Mouse (Mus musculus) hindbrain, embryonic 11.5 days (tissue): ENCODE data around the gene Amz2. TPM values are rescaled to one million over a fixed set of nuclear protein-coding genes. Genes with fewer than 3 reads are reported as not detected.
A peak's percentile ranks its signal among the peaks of the same experiment; 100 is the strongest.

Experiments used
- ATAC-seq: fragments of 200-750 bp; cut with Nextera tagmentation; 2 replicates; pipeline ENCODE4 v1.8.0; 2017; ENCODE audit warnings: mild to moderate bottlenecking, moderate TSS enrichment, moderate library complexity; ENCODE audit not compliant: low FRiP score
- DNase-seq: peaks from one replicate; pipeline ENCODE4 v3.0.0-alpha.2; 2015; ENCODE audit warnings: low spot score
- H3K27ac ChIP-seq: fragments of 300-500 bp; sonication (generic); 2 replicates; pipeline ENCODE4 v1.5.1; 2014; ENCODE audit warnings: mild to moderate bottlenecking, low read depth, low read length
- H3K27me3 ChIP-seq: fragments of 300-500 bp; sonication (generic); 2 replicates; pipeline ENCODE4 v1.6.1; 2014; ENCODE audit warnings: mild to moderate bottlenecking, low read length, moderate library complexity, mixed read lengths; ENCODE audit not compliant: control insufficient read depth, insufficient read depth
- H3K36me3 ChIP-seq: fragments of 300-500 bp; sonication (generic); 2 replicates; pipeline ENCODE4 v1.6.1; 2014; ENCODE audit warnings: mild to moderate bottlenecking, low read length, moderate library complexity, mixed read lengths; ENCODE audit not compliant: control insufficient read depth, insufficient read depth
- H3K4me1 ChIP-seq: fragments of 300-500 bp; sonication (generic); replicated peaks from 2 replicates; pipeline ENCODE4 v1.6.1; 2014; ENCODE audit warnings: low read length, mixed read lengths; ENCODE audit not compliant: control insufficient read depth, insufficient read depth
- H3K4me2 ChIP-seq: fragments of 300-500 bp; sonication (generic); replicated peaks from 2 replicates; pipeline ENCODE4 v1.6.1; 2014; ENCODE audit warnings: mild to moderate bottlenecking, low read depth, low read length
- H3K4me3 ChIP-seq: fragments of 300-500 bp; sonication (generic); 2 replicates; pipeline ENCODE4 v1.5.1; 2014; ENCODE audit warnings: low read depth, low read length
- H3K9ac ChIP-seq: fragments of 300-500 bp; sonication (generic); 2 replicates; pipeline ENCODE4 v1.6.1; 2014; ENCODE audit warnings: low read depth, low read length
- H3K9me3 ChIP-seq: fragments of 300-500 bp; sonication (generic); 2 replicates; pipeline ENCODE4 v1.6.1; 2016; ENCODE audit warnings: low read length; ENCODE audit not compliant: control insufficient read depth
- WGBS: fragments of 180-500 bp; shearing (Covaris S2); extraction: QIAGEN DNeasy Blood & Tissue Kit; methylation state at CpG from one replicate; pipeline ENCODE4 v1.1.7; 2014; 5-methylcytosine and 5-hydroxymethylcytosine counted together
- polyA plus RNA-seq: library from polyadenylated mRNA; unstranded; fragments of >200 nt; fragmentation: Nextera tagmentation; extraction: Ambion mirVana; gene quantifications from 2 replicates; pipeline ENCODE4 v1.2.1, GENCODE M21; 2014

Amz2 gene
- polyA plus RNA-seq, 1 experiment from 2014 or later: 50.4 TPM

DNA sequence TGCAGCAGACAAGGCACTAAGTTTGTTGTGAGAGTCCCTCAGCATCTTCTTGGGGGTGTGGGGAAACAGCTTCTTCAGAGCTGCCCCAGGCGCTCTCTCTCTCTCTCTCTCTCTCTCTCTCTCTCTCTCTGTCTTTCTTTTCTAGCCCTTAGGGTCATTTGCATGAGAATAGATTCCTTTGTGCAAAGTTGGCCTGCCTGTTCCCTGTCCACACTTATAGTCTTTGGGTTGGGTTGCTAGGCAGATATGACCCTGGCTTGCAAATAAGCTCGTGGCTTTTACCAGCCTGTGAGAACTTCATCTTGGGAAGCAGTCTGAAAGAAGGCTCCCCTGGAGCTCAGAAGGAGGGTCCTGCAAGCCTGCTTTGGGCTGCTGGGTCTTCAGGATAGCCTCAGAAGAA, 50.5 kb downstream of the Amz2 start:
- Histone ChIP-seq H3K4me1 (peaks cover 4% of the 10 kb centered on the region; the same call in 1 of the 2 replicates), H3K9ac (no peak overlapping the region), H3K27me3 (no peaks in the 10 kb centered on the region), H3K27ac (peak overlapping the region; percentile 60), H3K4me2 (no peak overlapping the region), H3K9me3 (no peaks in the 10 kb centered on the region), H3K36me3 (no peaks in the 10 kb centered on the region), H3K4me3 (no peak overlapping the region)
- DNase-seq: peak; percentile 56
- WGBS: 16% methylated on average over 2 of the region's 2 CpGs
- ATAC-seq: peak; percentile 47

DNA sequence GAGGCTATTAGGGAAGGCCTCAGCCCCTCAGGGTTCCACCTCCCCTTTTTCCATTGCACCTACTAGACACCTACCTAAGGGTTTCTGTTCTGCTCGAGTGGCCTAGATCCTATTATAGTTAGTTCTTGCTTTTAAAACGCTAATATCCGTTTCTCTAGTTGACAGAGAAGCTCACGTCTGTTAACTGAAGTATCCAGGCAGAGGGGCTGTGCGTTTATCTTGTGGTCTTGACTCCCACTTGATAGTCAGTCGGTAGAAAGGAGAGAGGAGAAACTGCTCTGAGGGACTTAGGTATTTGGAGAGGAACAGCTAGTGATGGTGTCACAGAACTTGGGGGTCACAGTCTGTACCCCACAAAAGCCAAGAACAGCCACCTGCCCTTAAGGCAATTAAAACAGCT, 50.9 kb downstream of the Amz2 start:
- Histone ChIP-seq H3K4me2 (no peak overlapping the region), H3K9me3 (no peaks in the 10 kb centered on the region), H3K4me1 (peaks cover 4% of the 10 kb centered on the region; the same call in 1 of the 2 replicates), H3K27me3 (no peaks in the 10 kb centered on the region), H3K36me3 (no peaks in the 10 kb centered on the region), H3K9ac (no peak overlapping the region), H3K27ac (peak overlapping the region; percentile 60), H3K4me3 (no peak overlapping the region)
- no peak for DNase-seq
- no peak for ATAC-seq
- 38% methylated on average over 6 of the region's 6 CpGs for WGBS

DNA sequence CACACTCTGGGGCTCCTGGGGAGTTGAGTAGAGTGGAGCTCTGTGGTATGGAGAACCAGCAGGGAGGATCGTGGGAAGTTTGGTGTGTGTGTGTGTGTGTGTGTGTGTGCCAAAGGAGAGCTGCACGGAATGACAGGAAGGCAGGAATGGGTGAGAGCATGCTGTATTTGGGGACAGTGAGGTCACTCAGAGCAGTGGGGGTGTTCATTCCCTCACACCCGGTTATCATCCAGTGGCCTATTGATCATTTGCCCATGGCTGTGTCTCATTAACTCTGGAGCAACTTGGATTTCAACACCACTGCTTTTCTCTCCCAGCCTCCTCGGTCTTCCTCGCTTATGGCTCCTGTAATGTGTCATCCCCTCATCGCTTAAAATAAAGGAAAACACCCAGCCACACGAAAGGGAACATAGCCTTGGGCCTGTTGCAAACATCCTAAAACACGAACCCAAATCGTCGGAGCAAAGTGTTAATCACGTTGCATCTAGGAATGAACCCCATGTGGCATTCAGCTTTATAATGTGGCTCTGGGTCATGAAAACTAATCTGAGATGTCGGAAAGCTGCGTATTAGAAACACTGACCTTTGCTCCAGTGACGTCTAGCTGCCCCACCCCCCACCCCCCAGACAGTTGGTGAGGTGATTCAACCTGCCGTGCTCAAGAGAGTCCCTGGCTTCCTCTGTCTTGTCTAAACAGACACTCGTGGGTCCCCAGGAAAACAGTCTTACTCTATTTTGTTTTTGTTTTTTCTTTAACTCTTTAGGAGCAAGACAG, 52.0 kb downstream of the Amz2 start:
- Histone ChIP-seq H3K36me3 (no peaks in the 10 kb centered on the region), H3K4me1 (peaks cover 4% of the 10 kb centered on the region; the same call in 1 of the 2 replicates), H3K4me2 (no peak overlapping the region), H3K27ac (0 out of 2 replicates have a peak overlapping the region, but pooled peaks have one; percentile 48), H3K27me3 (no peaks in the 10 kb centered on the region), H3K9me3 (no peaks in the 10 kb centered on the region), H3K9ac (no peak overlapping the region), H3K4me3 (no peak overlapping the region)
- DNase-seq (no peak), ATAC-seq (no peak)
- 46% methylated on average over 16 of the region's 16 CpGs for WGBS

DNA sequence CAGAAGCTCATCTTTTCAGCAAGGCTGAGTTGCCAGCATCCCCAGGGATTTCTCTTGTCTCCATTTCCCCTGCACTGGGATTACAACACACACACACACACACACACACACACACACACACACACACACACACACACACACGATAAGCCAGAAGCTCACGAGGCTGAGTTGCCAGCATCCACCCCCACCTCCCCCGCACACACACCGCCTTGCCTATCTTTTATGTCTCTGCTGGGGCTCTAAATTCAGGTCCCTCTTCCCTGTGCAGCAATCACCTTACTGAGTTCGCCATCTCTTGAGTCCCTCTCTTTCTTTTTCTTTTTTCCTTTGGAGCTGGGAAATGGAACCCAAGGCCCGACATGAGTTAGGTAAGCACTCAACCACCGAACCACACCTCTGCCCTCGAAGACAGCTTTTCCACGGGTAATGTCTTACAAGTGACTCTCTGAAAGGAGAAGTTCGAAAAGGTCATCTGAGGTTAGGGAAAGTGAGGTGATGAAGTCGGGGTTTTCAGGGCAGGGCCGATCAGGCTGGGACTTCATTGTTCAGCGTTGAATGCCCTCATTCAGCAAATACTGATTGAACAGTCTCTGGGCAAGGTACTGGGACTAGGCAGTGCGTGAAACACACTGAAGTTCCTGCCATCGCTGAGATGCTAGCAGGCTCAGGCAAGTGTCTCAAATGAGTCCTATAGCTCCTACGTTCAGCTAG, 54.0 kb downstream of the Amz2 start:
- WGBS: 39% methylated on average over 16 of the region's 16 CpGs
- H3K36me3 ChIP-seq: no peaks in the 10 kb centered on the region
- H3K4me1 ChIP-seq: peaks cover 2% of the 10 kb centered on the region; the same call in 1 of the 2 replicates
- DNase-seq (no peak), ATAC-seq (no peak)
- no peaks in the 10 kb centered on the region for H3K27me3 ChIP-seq
- H3K27ac ChIP-seq: no peak overlapping the region
- no peak overlapping the region for H3K9ac ChIP-seq
- H3K4me2 ChIP-seq: no peak overlapping the region
- H3K9me3 ChIP-seq: no peaks in the 10 kb centered on the region
- no peak overlapping the region for H3K4me3 ChIP-seq

DNA sequence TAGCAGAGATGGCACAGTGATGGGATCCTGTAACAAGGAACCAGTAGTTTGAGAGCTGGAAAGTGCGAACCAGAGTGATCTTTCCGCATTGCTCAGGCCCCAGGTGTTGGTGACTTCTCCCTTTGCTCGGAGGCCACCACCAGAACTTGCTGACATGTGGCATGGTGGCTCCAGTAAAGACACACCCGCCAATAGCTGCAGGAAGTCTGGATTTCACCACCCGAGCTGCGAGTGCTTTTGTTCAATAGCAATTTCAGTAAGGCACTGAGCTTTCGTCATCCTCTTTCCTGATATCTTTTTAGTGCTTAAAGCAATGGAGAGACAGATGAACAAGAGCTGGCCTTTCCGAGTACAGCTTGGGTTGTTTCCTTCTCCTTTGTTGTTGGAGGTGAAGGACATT, 54.7 kb downstream of the Amz2 start:
- H3K9me3 ChIP-seq: no peaks in the 10 kb centered on the region
- ATAC-seq (no peak), DNase-seq (no peak)
- H3K27me3 ChIP-seq: no peaks in the 10 kb centered on the region
- no peaks in the 10 kb centered on the region for H3K36me3 ChIP-seq
- H3K4me1 ChIP-seq: peaks cover 2% of the 10 kb centered on the region; the same call in 1 of the 2 replicates
- WGBS: 79% methylated on average over 8 of the region's 8 CpGs
- H3K9ac ChIP-seq: no peak overlapping the region
- H3K27ac ChIP-seq: no peak overlapping the region
- H3K4me2 ChIP-seq: no peak overlapping the region
- H3K4me3 ChIP-seq: no peak overlapping the region

DNA sequence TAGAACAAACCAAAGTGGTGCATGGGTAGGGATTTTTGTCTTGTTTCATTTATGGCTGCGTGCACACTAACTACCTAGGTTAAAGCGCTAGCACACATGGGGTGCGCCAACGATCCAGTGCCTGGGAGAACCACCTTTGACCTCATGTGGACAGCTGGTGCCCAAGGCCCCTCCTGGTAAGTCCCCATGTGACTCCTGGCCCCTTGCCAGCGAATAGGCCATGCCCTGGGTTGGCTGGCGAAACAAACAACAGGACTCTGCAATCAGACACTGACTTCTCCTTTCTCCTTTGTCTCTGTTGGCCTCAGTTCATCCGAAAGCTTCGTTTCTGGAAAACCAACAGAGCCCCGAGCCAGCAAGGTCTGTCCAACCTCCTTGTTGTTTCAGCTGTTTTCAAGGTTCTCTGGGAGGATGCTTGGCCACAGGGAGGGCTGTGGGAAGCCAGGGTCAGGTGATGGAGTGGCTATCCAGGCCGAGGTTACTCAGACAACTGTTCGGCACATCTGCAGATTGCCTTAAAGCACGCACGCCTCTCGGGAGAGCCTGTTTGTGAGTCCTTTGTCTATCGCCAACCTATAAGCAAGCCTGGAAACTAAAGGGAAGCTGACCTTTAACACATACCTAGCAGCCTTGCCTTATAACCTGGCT, 59.8 kb downstream of the Amz2 start:
- Histone ChIP-seq H3K36me3 (no peaks in the 10 kb centered on the region), H3K9ac (no peak overlapping the region), H3K27ac (no peak overlapping the region), H3K9me3 (no peaks in the 10 kb centered on the region), H3K4me3 (no peak overlapping the region), H3K27me3 (no peaks in the 10 kb centered on the region), H3K4me1 (no peaks in the 10 kb centered on the region), H3K4me2 (no peak overlapping the region)
- DNase-seq (no peak), ATAC-seq (no peak)
- WGBS: 71% methylated on average over 15 of the region's 15 CpGs

DNA sequence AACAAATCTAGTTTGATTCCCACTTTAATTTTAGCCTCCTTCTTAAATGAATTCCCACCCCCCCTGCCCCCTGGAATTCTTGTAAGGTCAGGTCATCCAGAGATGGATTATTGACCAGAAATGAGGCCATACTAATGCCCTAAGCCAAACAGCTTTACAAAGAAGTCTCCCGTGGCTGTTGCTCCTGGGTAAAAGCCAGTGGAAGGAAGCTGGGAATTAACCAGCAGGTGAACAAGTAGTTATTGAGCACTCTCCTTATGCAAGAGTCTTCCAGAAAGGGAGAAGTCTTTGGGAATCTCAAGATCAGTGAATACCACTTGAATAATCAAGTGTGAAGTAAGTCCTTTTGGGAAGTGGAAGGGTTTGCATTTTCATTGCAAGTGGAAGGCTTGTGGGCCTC, 61.4 kb downstream of the Amz2 start:
- ATAC-seq (no peak), DNase-seq (no peak)
- Histone ChIP-seq H3K9ac (no peak overlapping the region), H3K4me3 (no peak overlapping the region), H3K36me3 (no peaks in the 10 kb centered on the region), H3K4me1 (no peaks in the 10 kb centered on the region), H3K27ac (no peak overlapping the region), H3K4me2 (no peak overlapping the region), H3K9me3 (no peaks in the 10 kb centered on the region), H3K27me3 (no peaks in the 10 kb centered on the region)
- WGBS: 75% methylated on average over 1 of the region's 1 CpGs

DNA sequence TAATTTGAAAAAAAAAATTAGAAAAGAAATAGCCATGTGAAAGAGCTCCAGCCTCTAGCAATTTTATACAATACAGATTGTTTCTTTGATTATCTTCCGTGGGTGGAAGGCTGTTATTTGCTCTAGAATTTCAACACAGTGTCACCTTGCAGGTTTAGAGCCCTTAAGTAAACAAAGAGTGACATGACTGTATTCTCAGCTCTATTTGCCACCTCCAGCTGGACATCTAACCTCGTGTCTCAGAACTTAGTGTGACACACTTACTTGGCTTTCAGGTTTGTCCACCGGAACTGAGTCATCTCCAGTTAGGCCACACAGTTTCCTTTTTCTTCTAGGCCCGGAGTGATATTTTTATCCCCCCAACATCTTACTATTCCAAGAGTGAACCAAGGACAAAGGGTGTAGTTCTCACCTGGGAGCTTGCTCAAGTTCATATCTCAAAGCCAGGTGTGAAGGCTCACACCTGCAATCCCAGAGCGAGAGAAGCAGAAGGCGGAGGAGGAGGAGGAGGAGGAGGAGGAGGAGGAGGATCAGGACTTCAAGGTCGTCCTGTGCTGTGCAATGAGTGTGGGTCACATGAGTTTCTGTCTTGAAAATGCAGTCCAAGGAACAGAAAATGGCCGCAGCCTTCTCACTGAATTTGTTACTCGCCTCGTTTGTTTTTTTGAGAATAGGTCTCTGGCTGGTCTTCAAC, 62.4 kb downstream of the Amz2 start:
- H3K4me3 ChIP-seq: no peak overlapping the region
- H3K27me3 ChIP-seq: no peaks in the 10 kb centered on the region
- H3K4me1 ChIP-seq: no peaks in the 10 kb centered on the region
- WGBS: 82% methylated on average over 10 of the region's 10 CpGs
- no peaks in the 10 kb centered on the region for H3K36me3 ChIP-seq
- DNase-seq (no peak), ATAC-seq (no peak)
- H3K27ac ChIP-seq: no peak overlapping the region
- H3K9ac ChIP-seq: no peak overlapping the region
- no peaks in the 10 kb centered on the region for H3K9me3 ChIP-seq
- H3K4me2 ChIP-seq: no peak overlapping the region
